Mouse (Mus musculus): ENCODE data around the gene Cryba2.
A peak's percentile ranks its signal among the peaks of the same experiment; 100 is the strongest.

The Cryba2 gene

GRCm38 (mm10) chr1:74857201-74857600, 35.7 kb downstream of the Cryba2 start:
- Histone ChIP-seq H3K36me3 (ENCODE audit: insufficient read depth, low read length) (no peaks in the 10 kb centered on the region), H3K4me3 (replicated peaks; ENCODE audit: low read length) (no peak overlapping the region), H3K27me3 (ENCODE audit: insufficient read depth, low read length) (peaks cover 51% of the 10 kb centered on the region), H3K4me1 (replicated peaks; ENCODE audit: low read depth, low read length) (peaks cover 63% of the 10 kb centered on the region), H3K9me3 (ENCODE audit: low read length) (no peaks in the 10 kb centered on the region)
- TF ChIP-seq CTCF (conservative IDR thresholded peaks at IDR 0.05; ENCODE audit: low read length) = no peak
- TF ChIP-seq POU5F1 (IDR thresholded peaks at IDR 0.05; ENCODE audit: borderline replicate concordance, low read length) = no peak
- TF ChIP-seq NANOG (IDR thresholded peaks at IDR 0.05; ENCODE audit: borderline replicate concordance, low read length) = no peak

DNA sequence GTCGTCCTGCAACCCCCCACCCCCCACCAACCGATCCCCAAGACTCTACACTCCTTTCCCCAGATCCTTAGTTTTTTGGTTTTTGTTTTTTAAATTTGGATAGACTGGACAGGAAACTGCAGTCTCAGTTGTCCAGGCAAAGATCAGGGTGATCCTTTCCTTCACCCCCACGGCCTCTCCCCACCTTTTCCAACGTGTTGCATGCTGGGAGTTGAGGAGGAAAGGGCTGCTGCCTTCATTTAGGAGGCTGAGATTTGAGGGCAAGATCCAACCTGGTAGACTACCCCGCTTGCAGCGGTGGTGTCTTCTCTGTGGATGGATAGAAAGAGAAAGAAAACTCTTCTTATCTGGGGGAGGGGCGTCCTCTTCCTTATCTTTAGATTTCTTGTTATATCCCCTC, 36.2 kb downstream of the Cryba2 start:
- Histone ChIP-seq H3K27me3 (ENCODE audit: insufficient read depth, low read length) (peaks cover 53% of the 10 kb centered on the region), H3K4me1 (replicated peaks; ENCODE audit: low read depth, low read length) (peaks cover 67% of the 10 kb centered on the region), H3K4me3 (replicated peaks; ENCODE audit: low read length) (0 out of 2 replicates have a peak overlapping the region, but pooled peaks have one; percentile 84), H3K36me3 (ENCODE audit: insufficient read depth, low read length) (no peaks in the 10 kb centered on the region), H3K9me3 (ENCODE audit: low read length) (no peaks in the 10 kb centered on the region)
- TF ChIP-seq POU5F1 (IDR thresholded peaks at IDR 0.05; ENCODE audit: borderline replicate concordance, low read length) (no peak), NANOG (IDR thresholded peaks at IDR 0.05; ENCODE audit: borderline replicate concordance, low read length) (no peak), CTCF (conservative IDR thresholded peaks at IDR 0.05; ENCODE audit: low read length) (no peak)

DNA sequence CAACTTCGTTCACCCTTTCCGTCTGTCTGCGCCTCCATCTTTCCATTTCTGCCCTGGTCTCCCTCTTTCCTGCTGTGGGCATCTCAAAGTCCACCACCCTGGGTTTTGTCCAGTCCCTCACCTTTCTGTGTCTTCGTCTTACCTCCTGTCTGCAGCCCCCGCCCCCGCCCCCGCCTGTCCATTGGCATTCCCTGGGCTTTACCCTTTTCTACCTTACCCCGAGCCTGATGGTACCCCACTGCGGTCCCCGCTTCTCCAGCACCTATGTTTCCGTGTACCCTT, 36.6 kb downstream of the Cryba2 start:
- Histone ChIP-seq H3K36me3 (ENCODE audit: insufficient read depth, low read length) (no peaks in the 10 kb centered on the region), H3K9me3 (ENCODE audit: low read length) (no peaks in the 10 kb centered on the region), H3K4me3 (replicated peaks; ENCODE audit: low read length) (peak overlapping the region; percentile 84), H3K27me3 (ENCODE audit: insufficient read depth, low read length) (peaks cover 53% of the 10 kb centered on the region), H3K4me1 (replicated peaks; ENCODE audit: low read depth, low read length) (peaks cover 71% of the 10 kb centered on the region)
- no peak for TF ChIP-seq POU5F1 (IDR thresholded peaks at IDR 0.05; ENCODE audit: borderline replicate concordance, low read length)
- no peak for TF ChIP-seq NANOG (IDR thresholded peaks at IDR 0.05; ENCODE audit: borderline replicate concordance, low read length)
- TF ChIP-seq CTCF (conservative IDR thresholded peaks at IDR 0.05; ENCODE audit: low read length) = no peak

- peaks cover 76% of the 10 kb centered on the region for H3K4me1 ChIP-seq (replicated peaks; ENCODE audit: low read depth, low read length)
- peak overlapping the region; percentile 84 for H3K4me3 ChIP-seq (replicated peaks; ENCODE audit: low read length)
- H3K27me3 ChIP-seq (ENCODE audit: insufficient read depth, low read length) = peaks cover 53% of the 10 kb centered on the region
- no peaks in the 10 kb centered on the region for H3K36me3 ChIP-seq (ENCODE audit: insufficient read depth, low read length)
- TF ChIP-seq POU5F1 (IDR thresholded peaks at IDR 0.05; ENCODE audit: borderline replicate concordance, low read length) = no peak
- no peak for TF ChIP-seq NANOG (IDR thresholded peaks at IDR 0.05; ENCODE audit: borderline replicate concordance, low read length)
- no peak for TF ChIP-seq CTCF (conservative IDR thresholded peaks at IDR 0.05; ENCODE audit: low read length)
- no peaks in the 10 kb centered on the region for H3K9me3 ChIP-seq (ENCODE audit: low read length)
Measured at GRCm38 (mm10) chr1:74855651-74856438, 37.1 kb downstream of the Cryba2 start.

- Histone ChIP-seq H3K9me3 (ENCODE audit: low read length) (no peaks in the 10 kb centered on the region), H3K4me1 (replicated peaks; ENCODE audit: low read depth, low read length) (peaks cover 83% of the 10 kb centered on the region)
Measured at GRCm38 (mm10) chr1:74855156-74855555, 37.8 kb downstream of the Cryba2 start.

DNA sequence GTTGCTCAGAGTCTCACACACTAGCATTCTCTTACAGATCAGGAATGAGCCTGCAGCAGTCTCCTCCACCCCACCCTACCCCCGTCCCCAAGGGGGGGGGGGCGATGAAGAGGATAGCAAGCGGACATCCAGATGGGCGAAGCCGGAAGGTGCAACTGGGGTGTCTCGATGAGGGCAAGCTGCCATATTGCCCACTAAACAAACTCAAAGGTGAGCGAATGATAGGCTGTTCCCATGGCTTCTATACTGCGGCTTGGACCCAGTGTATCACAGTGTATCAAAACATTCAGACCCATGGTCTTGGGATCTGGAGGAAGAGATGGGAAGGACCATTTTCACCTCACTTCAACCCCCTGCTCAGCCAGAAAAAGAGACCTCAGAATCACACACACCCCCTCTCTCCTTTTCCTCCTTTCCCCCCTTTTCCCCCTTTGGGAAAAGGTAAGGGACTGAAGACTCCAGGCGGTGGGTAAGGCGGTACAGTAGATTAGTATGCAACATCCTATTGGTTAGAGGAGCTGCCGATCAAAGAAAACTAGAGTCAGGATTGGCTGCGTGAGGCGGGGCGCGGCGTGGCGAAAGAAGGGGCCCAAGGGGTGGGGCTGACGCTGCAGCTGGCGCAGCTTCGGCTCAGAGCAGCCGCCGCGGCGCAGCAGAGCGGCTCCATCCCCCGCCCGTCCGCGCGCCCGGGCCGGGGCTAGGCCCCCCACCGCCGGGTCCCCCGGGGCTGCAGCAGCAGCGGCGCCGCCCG, 38.5 kb downstream of the Cryba2 start, which contains the start of gene Cdk5r2:
Gene Cdk5r2 (plus strand): TSS at position 629 of the 751 bp plus-strand sequence.
- TF ChIP-seq NANOG (IDR thresholded peaks at IDR 0.05; ENCODE audit: borderline replicate concordance, low read length) = no peak
- no peak for TF ChIP-seq POU5F1 (IDR thresholded peaks at IDR 0.05; ENCODE audit: borderline replicate concordance, low read length)
- no peak for TF ChIP-seq CTCF (conservative IDR thresholded peaks at IDR 0.05; ENCODE audit: low read length)
- peaks cover 85% of the 10 kb centered on the region for H3K4me1 ChIP-seq (replicated peaks; ENCODE audit: low read depth, low read length)
- no peaks in the 10 kb centered on the region for H3K9me3 ChIP-seq (ENCODE audit: low read length)
- H3K27me3 ChIP-seq (ENCODE audit: insufficient read depth, low read length) = peaks cover 59% of the 10 kb centered on the region
- H3K4me3 ChIP-seq (replicated peaks; ENCODE audit: low read length) = peak within 1 kb of the TSS; percentile 84
- no peaks in the 10 kb centered on the region for H3K36me3 ChIP-seq (ENCODE audit: insufficient read depth, low read length)

More at GRCm38 (mm10) chr1:74855156-74855555, 37.8 kb downstream of the Cryba2 start:
- H3K36me3 ChIP-seq (ENCODE audit: insufficient read depth, low read length) = no peaks in the 10 kb centered on the region
- TF ChIP-seq CTCF (conservative IDR thresholded peaks at IDR 0.05; ENCODE audit: low read length) (no peak), NANOG (IDR thresholded peaks at IDR 0.05; ENCODE audit: borderline replicate concordance, low read length) (no peak), POU5F1 (IDR thresholded peaks at IDR 0.05; ENCODE audit: borderline replicate concordance, low read length) (no peak)
- H3K4me3 ChIP-seq (replicated peaks; ENCODE audit: low read length) = peak overlapping the region; percentile 84
- peaks cover 58% of the 10 kb centered on the region for H3K27me3 ChIP-seq (ENCODE audit: insufficient read depth, low read length)

GRCm38 (mm10) chr1:74851001-74851775, 41.8 kb downstream of the Cryba2 start:
- H3K4me3 ChIP-seq (replicated peaks; ENCODE audit: low read length) = peak overlapping the region; percentile 33
- peaks cover 55% of the 10 kb centered on the region for H3K27me3 ChIP-seq (ENCODE audit: insufficient read depth, low read length)

GRCm38 (mm10) chr1:74850251-74850650, 42.7 kb downstream of the Cryba2 start:
- no peak for TF ChIP-seq POU5F1 (IDR thresholded peaks at IDR 0.05; ENCODE audit: borderline replicate concordance, low read length)
- no peak for TF ChIP-seq CTCF (conservative IDR thresholded peaks at IDR 0.05; ENCODE audit: low read length)
- no peak for TF ChIP-seq NANOG (IDR thresholded peaks at IDR 0.05; ENCODE audit: borderline replicate concordance, low read length)
- no peaks in the 10 kb centered on the region for H3K9me3 ChIP-seq (ENCODE audit: low read length)
- peaks cover 49% of the 10 kb centered on the region for H3K4me1 ChIP-seq (replicated peaks; ENCODE audit: low read depth, low read length)
- H3K4me3 ChIP-seq (replicated peaks; ENCODE audit: low read length) = no peak overlapping the region
- H3K36me3 ChIP-seq (ENCODE audit: insufficient read depth, low read length) = no peaks in the 10 kb centered on the region
- peaks cover 48% of the 10 kb centered on the region for H3K27me3 ChIP-seq (ENCODE audit: insufficient read depth, low read length)

More at GRCm38 (mm10) chr1:74851001-74851775, 41.8 kb downstream of the Cryba2 start:
- Histone ChIP-seq H3K4me1 (replicated peaks; ENCODE audit: low read depth, low read length) (peaks cover 55% of the 10 kb centered on the region), H3K36me3 (ENCODE audit: insufficient read depth, low read length) (no peaks in the 10 kb centered on the region), H3K9me3 (ENCODE audit: low read length) (no peaks in the 10 kb centered on the region)
- TF ChIP-seq CTCF (conservative IDR thresholded peaks at IDR 0.05; ENCODE audit: low read length) (no peak), POU5F1 (IDR thresholded peaks at IDR 0.05; ENCODE audit: borderline replicate concordance, low read length) (0 out of 2 replicates have a peak, but pooled peaks have one; percentile 43)
